Mouse (Mus musculus) kidney, adult 18-20 months (tissue): ENCODE data around the gene Stk38.
"Not testable (repeated sequence)": the region's sequence is repeated elsewhere in the genome, so short reads cannot be mapped to it uniquely, and the experiment has no call there.

ENCODE experiments used
- DNase-seq: peaks from one replicate; pipeline ENCODE4 v3.0.0; 2021

Gene Stk38

GRCm38 (mm10) chr17:29034264-29034663 lies 26.5 kb upstream of the Stk38 start:
- DNase-seq, result no peak

GRCm38 (mm10) chr17:29033569-29034061 lies 25.8 kb upstream of the Stk38 start:
- no peak for DNase-seq

GRCm38 (mm10) chr17:29032274-29033069 lies 24.7 kb upstream of the Stk38 start, which contains the start of gene Srsf3:
Gene Srsf3 (plus strand): TSS chr17:29032628.
- peak; percentile 99 for DNase-seq

- DNase-seq, result no peak
These were observed 24.0 kb upstream of the Stk38 start for GRCm38 (mm10) chr17:29031771-29032273.

GRCm38 (mm10) chr17:29031085-29031711 lies 23.4 kb upstream of the Stk38 start:
- not testable (repeated sequence) for DNase-seq

- DNase-seq, result no peak
These were observed 22.7 kb upstream of the Stk38 start for GRCm38 (mm10) chr17:29030321-29031034.

- no peak for DNase-seq
These were observed 19.0 kb upstream of the Stk38 start for GRCm38 (mm10) chr17:29026652-29027356.

- DNase-seq, result no peak
These were observed 17.2 kb upstream of the Stk38 start for GRCm38 (mm10) chr17:29024896-29025565.

GRCm38 (mm10) chr17:29024047-29024892 lies 16.5 kb upstream of the Stk38 start:
- DNase-seq, result no peak

- DNase-seq, result no peak
These were observed 15.6 kb upstream of the Stk38 start for GRCm38 (mm10) chr17:29023346-29023745.

- no peak for DNase-seq
These were observed 14.5 kb upstream of the Stk38 start for GRCm38 (mm10) chr17:29022230-29022819.

- DNase-seq, result no peak
These were observed 12.6 kb upstream of the Stk38 start for GRCm38 (mm10) chr17:29020444-29020843.

- DNase-seq, result no peak
These were observed 11.6 kb upstream of the Stk38 start for GRCm38 (mm10) chr17:29019391-29019790.

- no peak for DNase-seq
These were observed 10.6 kb upstream of the Stk38 start for GRCm38 (mm10) chr17:29018292-29018984.

- DNase-seq, result no peak
These were observed 8.9 kb upstream of the Stk38 start for GRCm38 (mm10) chr17:29016705-29017104.

- peak; percentile 43 for DNase-seq
These were observed 7.8 kb upstream of the Stk38 start for GRCm38 (mm10) chr17:29015638-29016037.

- no peak for DNase-seq
These were observed 6.4 kb upstream of the Stk38 start for GRCm38 (mm10) chr17:29014235-29014634.

GRCm38 (mm10) chr17:29009181-29009580 lies 1.4 kb upstream of the Stk38 start:
- DNase-seq, result no peak

GRCm38 (mm10) chr17:29008326-29008650 lies 493 bp upstream of the Stk38 start:
- DNase-seq, result no peak

- no peak for DNase-seq
These were observed 553 bp downstream of the Stk38 start for GRCm38 (mm10) chr17:29007243-29007640.
